Mouse (Mus musculus) stomach, embryonic 14.5 days (tissue): ENCODE data around the gene Treml4. TPM values are rescaled to one million over a fixed set of nuclear protein-coding genes. Genes with fewer than 3 reads are reported as not detected.

Experiments used
- ATAC-seq: fragments of 200-750 bp; cut with Nextera tagmentation; 2 replicates; pipeline ENCODE4 v1.8.0; 2017; ENCODE audit warnings: low read depth, moderate TSS enrichment; ENCODE audit not compliant: insufficient number of reproducible peaks, insufficient read depth, low FRiP score
- H3K27ac ChIP-seq: fragments of 300-500 bp; sonication (generic); 2 replicates; pipeline ENCODE4 v1.5.1; 2014; ENCODE audit warnings: mild to moderate bottlenecking, low read length, moderate library complexity, mixed read lengths
- H3K27me3 ChIP-seq: fragments of 300-500 bp; sonication (generic); 2 replicates; pipeline ENCODE4 v1.6.1; 2014; ENCODE audit warnings: low read length, control low read depth, mixed read lengths; ENCODE audit not compliant: control insufficient read depth, insufficient read depth
- H3K36me3 ChIP-seq: fragments of 300-500 bp; sonication (generic); 2 replicates; pipeline ENCODE4 v1.6.1; 2014; ENCODE audit warnings: mild to moderate bottlenecking, control low read depth, low read length, moderate library complexity, mixed read lengths; ENCODE audit not compliant: control insufficient read depth, insufficient read depth
- H3K4me1 ChIP-seq: fragments of 300-500 bp; sonication (generic); 2 replicates; pipeline ENCODE4 v1.6.1; 2014; ENCODE audit warnings: low read length, control low read depth, mixed read lengths; ENCODE audit not compliant: control insufficient read depth, insufficient read depth
- H3K4me2 ChIP-seq: fragments of 300-500 bp; sonication (generic); replicated peaks from 2 replicates; pipeline ENCODE4 v1.6.1; 2014; ENCODE audit warnings: low read depth, low read length, control low read depth
- H3K4me3 ChIP-seq: fragments of 300-500 bp; sonication (generic); 2 replicates; pipeline ENCODE4 v1.5.1; 2014; ENCODE audit warnings: low read depth, low read length, control low read depth
- H3K9ac ChIP-seq: fragments of 300-500 bp; sonication (generic); replicated peaks from 2 replicates; pipeline ENCODE4 v1.6.1; 2014; ENCODE audit warnings: low read depth, mild to moderate bottlenecking, control low read depth, low read length, moderate library complexity, mixed read lengths
- H3K9me3 ChIP-seq: fragments of 300-500 bp; sonication (generic); 2 replicates; pipeline ENCODE4 v1.6.1; 2016; ENCODE audit warnings: low read depth, low read length, control low read depth; ENCODE audit not compliant: control insufficient read depth
- WGBS: fragments of 180-500 bp; shearing (Covaris S2); extraction: QIAGEN DNeasy Blood & Tissue Kit; methylation state at CpG from one replicate; pipeline ENCODE4 v1.1.7; 2014; 5-methylcytosine and 5-hydroxymethylcytosine counted together
- polyA plus RNA-seq: library from polyadenylated mRNA; unstranded; fragments of >200 nt; fragmentation: Nextera tagmentation; extraction: Ambion mirVana; gene quantifications from 2 replicates; pipeline ENCODE4 v1.2.1, GENCODE M21; 2014

The Treml4 gene
- polyA plus RNA-seq, 1 experiment from 2014 or later, result 0.69 TPM

GRCm38 (mm10) chr17:48247221-48247928 is 16.7 kb upstream of the Treml4 start, which contains the start of gene Trem3:
TSS of gene Trem3 (plus strand) at chr17:48247777.
- no peak within 1 kb of the TSS for H3K27ac ChIP-seq
- WGBS, result 79% methylated on average over 11 of the region's 11 CpGs
- no peak for ATAC-seq
- H3K36me3 ChIP-seq, result no peaks in the 10 kb centered on the region
- no peaks in the 10 kb centered on the region for H3K9me3 ChIP-seq
- no peak within 1 kb of the TSS for H3K9ac ChIP-seq
- H3K4me2 ChIP-seq, result no peak within 1 kb of the TSS
- H3K4me1 ChIP-seq, result no peaks in the 10 kb centered on the region
- H3K4me3 ChIP-seq, result no peak within 1 kb of the TSS
- no peaks in the 10 kb centered on the region for H3K27me3 ChIP-seq

DNA sequence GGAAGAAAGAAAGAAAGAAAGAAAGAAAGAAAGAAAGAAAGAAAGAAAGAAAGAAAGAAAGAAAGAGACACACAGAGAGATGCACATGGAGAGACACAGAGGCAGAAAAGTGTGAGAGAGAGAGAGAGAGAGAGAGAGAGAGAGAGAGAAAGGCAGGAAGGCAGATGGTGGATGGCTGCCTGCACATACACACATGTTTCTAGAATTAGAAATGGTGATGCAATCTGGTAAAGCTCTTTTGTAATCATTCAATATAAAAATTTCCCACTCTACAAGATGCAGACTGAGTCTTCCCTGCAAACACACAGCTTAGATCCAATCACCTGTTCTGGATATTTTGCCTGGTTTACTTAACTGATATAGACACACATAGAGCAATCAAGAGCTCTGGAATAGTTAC is 15.1 kb upstream of the Treml4 start:
- no peak overlapping the region for H3K9ac ChIP-seq
- no peak overlapping the region for H3K4me2 ChIP-seq
- H3K36me3 ChIP-seq, result no peaks in the 10 kb centered on the region
- no peaks in the 10 kb centered on the region for H3K4me1 ChIP-seq
- no peaks in the 10 kb centered on the region for H3K27me3 ChIP-seq
- H3K27ac ChIP-seq, result no peak overlapping the region
- no peak overlapping the region for H3K4me3 ChIP-seq
- no peaks in the 10 kb centered on the region for H3K9me3 ChIP-seq
- no peak for ATAC-seq

DNA sequence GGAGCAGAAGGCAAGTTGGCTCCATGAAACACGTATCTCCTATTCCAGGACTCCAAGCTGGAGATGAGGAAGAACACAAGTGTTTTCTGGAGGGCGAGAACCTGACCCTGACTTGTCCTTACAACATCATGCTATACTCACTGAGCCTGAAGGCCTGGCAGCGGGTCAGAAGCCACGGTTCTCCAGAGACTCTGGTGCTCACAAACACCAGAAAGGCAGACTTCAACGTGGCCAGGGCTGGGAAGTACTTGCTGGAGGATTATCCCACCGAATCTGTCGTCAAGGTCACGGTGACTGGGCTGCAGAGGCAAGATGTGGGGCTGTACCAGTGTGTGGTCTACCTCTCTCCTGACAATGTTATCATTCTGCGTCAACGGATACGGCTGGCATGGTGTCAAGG is 14.6 kb upstream of the Treml4 start:
- no peak overlapping the region for H3K4me3 ChIP-seq
- no peak overlapping the region for H3K4me2 ChIP-seq
- H3K4me1 ChIP-seq, result no peaks in the 10 kb centered on the region
- no peak overlapping the region for H3K9ac ChIP-seq
- WGBS, result 78% methylated on average over 11 of the region's 11 CpGs
- H3K9me3 ChIP-seq, result no peaks in the 10 kb centered on the region
- H3K27ac ChIP-seq, result no peak overlapping the region
- no peaks in the 10 kb centered on the region for H3K27me3 ChIP-seq
- no peak for ATAC-seq
- H3K36me3 ChIP-seq, result no peaks in the 10 kb centered on the region

- Histone ChIP-seq H3K4me3 (no peak overlapping the region), H3K4me2 (no peak overlapping the region), H3K36me3 (no peaks in the 10 kb centered on the region), H3K4me1 (no peaks in the 10 kb centered on the region), H3K27me3 (no peaks in the 10 kb centered on the region), H3K9me3 (no peaks in the 10 kb centered on the region), H3K9ac (no peak overlapping the region), H3K27ac (no peak overlapping the region)
- 86% methylated on average over 7 of the region's 7 CpGs for WGBS
- no peak for ATAC-seq
These were observed 13.5 kb upstream of the Treml4 start for GRCm38 (mm10) chr17:48250631-48251030.

DNA sequence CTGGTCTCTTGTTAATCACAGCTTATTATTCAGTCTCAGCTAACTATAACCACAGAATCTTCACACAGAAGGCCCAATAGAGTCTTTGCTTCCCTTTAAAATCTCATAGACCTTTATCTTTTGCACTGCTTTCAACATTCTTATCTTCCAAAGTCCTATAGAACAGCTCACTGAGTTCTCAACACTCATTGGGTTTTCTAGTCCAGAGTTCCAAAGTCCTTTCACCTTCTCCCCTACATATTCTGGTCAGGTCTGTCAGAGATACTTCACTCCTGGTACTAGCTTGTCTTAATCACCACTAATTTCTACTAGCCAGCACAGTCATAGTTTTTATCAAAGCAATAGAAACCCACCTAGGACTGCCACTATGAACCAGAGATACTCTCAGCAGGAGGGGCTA is 7.5 kb upstream of the Treml4 start:
- H3K27ac ChIP-seq, result no peak overlapping the region
- no peak overlapping the region for H3K4me2 ChIP-seq
- H3K4me1 ChIP-seq, result no peaks in the 10 kb centered on the region
- H3K27me3 ChIP-seq, result no peaks in the 10 kb centered on the region
- ATAC-seq, result no peak
- no peaks in the 10 kb centered on the region for H3K36me3 ChIP-seq
- no peak overlapping the region for H3K4me3 ChIP-seq
- no peaks in the 10 kb centered on the region for H3K9me3 ChIP-seq
- no peak overlapping the region for H3K9ac ChIP-seq

DNA sequence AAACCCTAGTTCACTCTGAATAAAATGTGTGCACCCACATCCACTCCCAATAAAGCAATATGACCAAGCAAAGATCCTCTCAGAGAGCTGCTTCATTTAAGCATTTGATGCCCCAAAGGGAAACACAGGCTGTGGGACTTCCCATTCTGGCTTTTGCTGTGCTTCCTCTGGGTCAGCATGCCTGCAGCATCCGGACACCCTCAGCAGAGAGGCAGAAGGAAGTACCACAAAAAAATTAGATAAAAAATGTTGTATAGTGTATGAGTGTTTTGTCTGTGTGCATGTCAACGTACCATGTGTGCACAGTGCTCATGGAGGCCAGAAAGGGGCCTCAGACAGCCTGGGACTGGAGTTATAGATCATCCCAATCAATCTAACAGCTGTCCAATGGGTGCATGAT is 2.2 kb upstream of the Treml4 start:
- Histone ChIP-seq H3K36me3 (no peaks in the 10 kb centered on the region), H3K4me3 (no peak overlapping the region), H3K27me3 (no peaks in the 10 kb centered on the region), H3K27ac (no peak overlapping the region), H3K4me2 (no peak overlapping the region), H3K4me1 (no peaks in the 10 kb centered on the region), H3K9me3 (no peaks in the 10 kb centered on the region), H3K9ac (no peak overlapping the region)
- ATAC-seq, result no peak
- WGBS, result 72% methylated on average over 2 of the region's 2 CpGs

DNA sequence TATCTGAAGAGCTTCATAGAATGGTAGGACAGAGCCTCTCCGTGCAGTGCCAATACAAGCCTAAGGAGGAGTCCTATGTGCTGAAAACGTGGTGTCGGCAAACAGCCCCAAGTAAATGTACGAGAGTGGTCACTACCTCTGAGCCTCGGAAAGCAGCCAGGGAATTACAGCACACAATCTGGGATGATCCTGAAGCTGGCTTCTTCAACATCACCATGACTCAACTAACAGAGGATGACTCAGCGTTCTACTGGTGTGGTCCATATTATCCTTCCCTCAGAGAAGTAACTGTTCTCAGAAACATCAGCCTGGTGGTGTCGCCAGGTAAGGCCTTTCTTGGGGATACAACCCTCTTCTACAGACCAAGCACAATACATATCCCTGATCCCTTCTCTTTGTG is 567 bp downstream of the Treml4 start:
- H3K27me3 ChIP-seq, result no peaks in the 10 kb centered on the region
- no peaks in the 10 kb centered on the region for H3K4me1 ChIP-seq
- no peak for ATAC-seq
- no peak overlapping the region for H3K27ac ChIP-seq
- no peak overlapping the region for H3K4me3 ChIP-seq
- no peak overlapping the region for H3K4me2 ChIP-seq
- H3K36me3 ChIP-seq, result no peaks in the 10 kb centered on the region
- no peaks in the 10 kb centered on the region for H3K9me3 ChIP-seq
- 93% methylated on average over 7 of the region's 7 CpGs for WGBS
- H3K9ac ChIP-seq, result no peak overlapping the region

DNA sequence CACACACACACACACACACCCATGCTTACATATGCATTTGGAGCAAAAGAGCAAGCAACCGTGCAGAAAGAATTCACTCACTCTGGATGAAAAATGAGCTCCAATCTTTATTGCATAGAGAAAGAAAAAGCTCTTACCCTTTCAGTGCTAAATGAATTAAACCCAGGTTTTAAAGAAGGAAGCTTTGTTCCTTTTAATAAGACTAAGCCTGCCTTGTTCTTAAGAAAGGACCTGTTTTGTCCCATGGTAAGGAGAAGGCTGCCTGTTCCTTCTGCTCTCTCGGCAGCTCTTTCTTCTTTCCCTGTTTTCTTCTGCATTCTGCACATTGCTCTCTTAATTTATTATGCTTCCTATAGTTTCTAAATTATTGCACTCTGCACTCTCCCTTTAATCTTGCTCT is 2.0 kb downstream of the Treml4 start:
- Histone ChIP-seq H3K9ac (no peak overlapping the region), H3K4me3 (no peak overlapping the region), H3K9me3 (no peaks in the 10 kb centered on the region), H3K4me1 (no peaks in the 10 kb centered on the region), H3K27ac (no peak overlapping the region), H3K4me2 (no peak overlapping the region), H3K36me3 (no peaks in the 10 kb centered on the region), H3K27me3 (no peaks in the 10 kb centered on the region)
- WGBS, result 9% methylated on average over 2 of the region's 2 CpGs
- no peak for ATAC-seq

- Histone ChIP-seq H3K4me2 (no peak overlapping the region), H3K4me1 (no peaks in the 10 kb centered on the region), H3K27me3 (no peaks in the 10 kb centered on the region), H3K4me3 (no peak overlapping the region), H3K36me3 (no peaks in the 10 kb centered on the region), H3K9ac (no peak overlapping the region), H3K27ac (no peak overlapping the region), H3K9me3 (no peaks in the 10 kb centered on the region)
- no peak for ATAC-seq
- WGBS, result 22% methylated on average over 2 of the region's 2 CpGs
These were observed 2.7 kb downstream of the Treml4 start for GRCm38 (mm10) chr17:48266610-48267304.
